Mouse (Mus musculus): ENCODE data around the gene Tbl3. TPM values are rescaled to one million over a fixed set of nuclear protein-coding genes. Genes with fewer than 3 reads are reported as not detected.

Tbl3 gene
- polyA plus RNA-seq (2014; fragmentation: Nextera tagmentation; extraction: Ambion mirVana): 67.8 and 72.1 TPM in 2 replicates

- Histone ChIP-seq H3K4me2 (replicated peaks; ENCODE audit: low read depth, low read length) (peak within 1 kb of the TSS; percentile 78), H3K9me3 (ENCODE audit: control insufficient read depth, low read depth, low read length) (no peaks in the 10 kb centered on the region), H3K27ac (ENCODE audit: low read length) (peak within 1 kb of the TSS; percentile 68), H3K27me3 (ENCODE audit: control insufficient read depth, insufficient read depth, low read length) (no peaks in the 10 kb centered on the region), H3K4me3 (ENCODE audit: low read depth, low read length) (peak within 1 kb of the TSS; percentile 61), H3K9ac (replicated peaks; ENCODE audit: low read depth, low read length) (peak within 1 kb of the TSS; percentile 49), H3K4me1 (ENCODE audit: control insufficient read depth, insufficient read depth, low read length) (no peaks in the 10 kb centered on the region), H3K36me3 (ENCODE audit: control insufficient read depth, insufficient read depth, low read length) (peaks cover 21% of the 10 kb centered on the region)
- WGBS: 3% methylated on average over 32 of the region's 32 CpGs
- ATAC-seq (ENCODE audit: insufficient number of reproducible peaks, insufficient read depth, low FRiP score, low read depth): peak; percentile 90
These were observed at the start of gene Tbl3 for GRCm38 (mm10) chr17:24706982-24707800. Tbl3 (minus strand) TSS chr17:24707660.

- Histone ChIP-seq H3K9me3 (ENCODE audit: control insufficient read depth, low read depth, low read length) (no peaks in the 10 kb centered on the region), H3K27me3 (ENCODE audit: control insufficient read depth, insufficient read depth, low read length) (peaks cover 39% of the 10 kb centered on the region), H3K27ac (ENCODE audit: low read length) (no peak within 1 kb of the TSS), H3K4me3 (ENCODE audit: low read depth, low read length) (peak within 1 kb of the TSS; percentile 43), H3K4me2 (replicated peaks; ENCODE audit: low read depth, low read length) (peak within 1 kb of the TSS; percentile 95), H3K36me3 (ENCODE audit: control insufficient read depth, insufficient read depth, low read length) (no peaks in the 10 kb centered on the region), H3K4me1 (ENCODE audit: control insufficient read depth, insufficient read depth, low read length) (0 out of 2 replicates have a peak, but pooled peaks cover 4% of the 10 kb centered on the region), H3K9ac (replicated peaks; ENCODE audit: low read depth, low read length) (no peak within 1 kb of the TSS; the same call in 1 of the 2 replicates)
- peak; percentile 86 for ATAC-seq (ENCODE audit: insufficient number of reproducible peaks, insufficient read depth, low FRiP score, low read depth)
- WGBS: under 1% methylated on average over 68 of the region's 82 CpGs
These were observed 45.2 kb upstream of the Tbl3 start, which contains the start of gene Hs3st6 for GRCm38 (mm10) chr17:24752415-24753394. Hs3st6 (plus strand) TSS chr17:24752988.

- Histone ChIP-seq H3K4me2 (replicated peaks; ENCODE audit: low read depth, low read length) (no peak overlapping the region), H3K27ac (ENCODE audit: low read length) (no peak overlapping the region), H3K9ac (replicated peaks; ENCODE audit: low read depth, low read length) (no peak overlapping the region), H3K36me3 (ENCODE audit: control insufficient read depth, insufficient read depth, low read length) (no peaks in the 10 kb centered on the region), H3K9me3 (ENCODE audit: control insufficient read depth, low read depth, low read length) (no peaks in the 10 kb centered on the region), H3K4me3 (ENCODE audit: low read depth, low read length) (no peak overlapping the region), H3K4me1 (ENCODE audit: control insufficient read depth, insufficient read depth, low read length) (peaks cover 9% of the 10 kb centered on the region; the same call in 1 of the 2 replicates), H3K27me3 (ENCODE audit: control insufficient read depth, insufficient read depth, low read length) (peaks cover 39% of the 10 kb centered on the region)
- WGBS: 12% methylated on average over 4 of the region's 4 CpGs
- ATAC-seq (ENCODE audit: insufficient number of reproducible peaks, insufficient read depth, low FRiP score, low read depth): no peak
These were observed 44.1 kb upstream of the Tbl3 start for GRCm38 (mm10) chr17:24751528-24751927.

- Histone ChIP-seq H3K4me1 (ENCODE audit: control insufficient read depth, insufficient read depth, low read length) (peaks cover 4% of the 10 kb centered on the region; the same call in 1 of the 2 replicates), H3K27me3 (ENCODE audit: control insufficient read depth, insufficient read depth, low read length) (peaks cover 10% of the 10 kb centered on the region), H3K27ac (ENCODE audit: low read length) (no peak overlapping the region), H3K9me3 (ENCODE audit: control insufficient read depth, low read depth, low read length) (no peaks in the 10 kb centered on the region), H3K4me2 (replicated peaks; ENCODE audit: low read depth, low read length) (no peak overlapping the region), H3K4me3 (ENCODE audit: low read depth, low read length) (no peak overlapping the region), H3K9ac (replicated peaks; ENCODE audit: low read depth, low read length) (no peak overlapping the region), H3K36me3 (ENCODE audit: control insufficient read depth, insufficient read depth, low read length) (no peaks in the 10 kb centered on the region; the same call in 1 of the 2 replicates)
- WGBS: 43% methylated on average over 4 of the region's 4 CpGs
- peak; percentile 25; the same call in 1 of the 2 replicates for ATAC-seq (ENCODE audit: insufficient number of reproducible peaks, insufficient read depth, low FRiP score, low read depth)
These were observed 39.5 kb upstream of the Tbl3 start for GRCm38 (mm10) chr17:24746986-24747385.

GRCm38 (mm10) chr17:24745526-24746497, 38.4 kb upstream of the Tbl3 start:
- Histone ChIP-seq H3K4me2 (replicated peaks; ENCODE audit: low read depth, low read length) (no peak overlapping the region), H3K4me3 (ENCODE audit: low read depth, low read length) (no peak overlapping the region), H3K4me1 (ENCODE audit: control insufficient read depth, insufficient read depth, low read length) (peaks cover 4% of the 10 kb centered on the region; the same call in 1 of the 2 replicates), H3K27me3 (ENCODE audit: control insufficient read depth, insufficient read depth, low read length) (0 out of 2 replicates have a peak, but pooled peaks cover under 1% of the 10 kb centered on the region), H3K9me3 (ENCODE audit: control insufficient read depth, low read depth, low read length) (no peaks in the 10 kb centered on the region), H3K27ac (ENCODE audit: low read length) (no peak overlapping the region), H3K9ac (replicated peaks; ENCODE audit: low read depth, low read length) (no peak overlapping the region), H3K36me3 (ENCODE audit: control insufficient read depth, insufficient read depth, low read length) (no peaks in the 10 kb centered on the region; the same call in 1 of the 2 replicates)
- ATAC-seq (ENCODE audit: insufficient number of reproducible peaks, insufficient read depth, low FRiP score, low read depth): peak; percentile 72
- WGBS: 22% methylated on average over 7 of the region's 7 CpGs

- peaks cover 4% of the 10 kb centered on the region; the same call in 1 of the 2 replicates for H3K4me1 ChIP-seq (ENCODE audit: control insufficient read depth, insufficient read depth, low read length)
- H3K9ac ChIP-seq (replicated peaks; ENCODE audit: low read depth, low read length): no peak overlapping the region
- ATAC-seq (ENCODE audit: insufficient number of reproducible peaks, insufficient read depth, low FRiP score, low read depth): no peak
- no peak overlapping the region for H3K4me3 ChIP-seq (ENCODE audit: low read depth, low read length)
- no peaks in the 10 kb centered on the region; the same call in 1 of the 2 replicates for H3K36me3 ChIP-seq (ENCODE audit: control insufficient read depth, insufficient read depth, low read length)
- no peaks in the 10 kb centered on the region for H3K9me3 ChIP-seq (ENCODE audit: control insufficient read depth, low read depth, low read length)
- no peak overlapping the region for H3K27ac ChIP-seq (ENCODE audit: low read length)
- no peaks in the 10 kb centered on the region for H3K27me3 ChIP-seq (ENCODE audit: control insufficient read depth, insufficient read depth, low read length)
- H3K4me2 ChIP-seq (replicated peaks; ENCODE audit: low read depth, low read length): no peak overlapping the region
- 61% methylated on average over 3 of the region's 3 CpGs for WGBS
These were observed 36.9 kb upstream of the Tbl3 start for GRCm38 (mm10) chr17:24744381-24744780.

- 75% methylated on average over 5 of the region's 5 CpGs for WGBS
- Histone ChIP-seq H3K9me3 (ENCODE audit: control insufficient read depth, low read depth, low read length) (no peaks in the 10 kb centered on the region), H3K4me3 (ENCODE audit: low read depth, low read length) (no peak overlapping the region), H3K4me1 (ENCODE audit: control insufficient read depth, insufficient read depth, low read length) (peaks cover 4% of the 10 kb centered on the region; the same call in 1 of the 2 replicates), H3K36me3 (ENCODE audit: control insufficient read depth, insufficient read depth, low read length) (no peaks in the 10 kb centered on the region; the same call in 1 of the 2 replicates), H3K27ac (ENCODE audit: low read length) (no peak overlapping the region), H3K27me3 (ENCODE audit: control insufficient read depth, insufficient read depth, low read length) (no peaks in the 10 kb centered on the region), H3K9ac (replicated peaks; ENCODE audit: low read depth, low read length) (no peak overlapping the region), H3K4me2 (replicated peaks; ENCODE audit: low read depth, low read length) (no peak overlapping the region)
- ATAC-seq (ENCODE audit: insufficient number of reproducible peaks, insufficient read depth, low FRiP score, low read depth): no peak
These were observed 36.4 kb upstream of the Tbl3 start for GRCm38 (mm10) chr17:24743896-24744295.
